Comparison of ENCODE assay signal across 9 mouse cellular contexts in genomic region chr5:125014497-125014896, GRCm38 (mm10). TPM values are rescaled to one million over a fixed set of nuclear protein-coding genes. Genes with fewer than 3 reads are reported as not detected.
DNase-seq lines count a peak whose midpoint lies in the region; ATAC-seq and TF ChIP-seq lines count a peak whose summit lies in the region.
"Had no signal": no experiment of that assay in that cellular context is flagged by ENCODE, and none has a peak within 500 bp of the region (broad histone marks: within the 10 kb centered on the region; RNA-seq: fewer than 3 reads in every experiment).

No protein-coding gene starts in this region.

- H3K27ac ChIP-seq in liver, embryonic 12.5 days = no peak overlapping the region
- H3K27ac ChIP-seq in hindbrain, postnatal 0 days = no peak overlapping the region
- no peak overlapping the region for H3K27ac ChIP-seq in limb, embryonic 10.5 days

- peak; percentile 89 for TF ChIP-seq CTCF in hindbrain, postnatal 0 days (IDR thresholded peaks at IDR 0.05; ENCODE audit: low read depth)

- no peak overlapping the region for H3K9ac ChIP-seq in liver, embryonic 12.5 days
- no peak overlapping the region for H3K9ac ChIP-seq in hindbrain, postnatal 0 days (replicated peaks; ENCODE audit: low read length)

- peak; percentile 64 for DNase-seq in liver
- peak; percentile 78 for DNase-seq in adrenal gland, postnatal 14 days
- DNase-seq in embryo, embryonic 10.5 days (ENCODE audit: low spot score) = peak; percentile 77
- DNase-seq in hindbrain, postnatal 0 days (ENCODE audit: low spot score) = peak; percentile 67
- DNase-seq in limb, embryonic 10.5 days (ENCODE audit: low spot score) = peak; percentile 85
- peak; percentile 58 to 66 for DNase-seq in natural killer cell, adult 2 months (ENCODE audit: low spot score in 2 of 2)
- DNase-seq in thymus, postnatal 10 days (ENCODE audit: low spot score in 2 of 2) = peak; percentile 35 to 66

- peaks cover 44% of the 10 kb centered on the region for H3K36me3 ChIP-seq in liver, embryonic 12.5 days
- peaks cover 33% of the 10 kb centered on the region for H3K36me3 ChIP-seq in hindbrain, postnatal 0 days (ENCODE audit: insufficient read depth, low read length)
- peaks cover 83% of the 10 kb centered on the region for H3K36me3 ChIP-seq in limb, embryonic 10.5 days

- no peaks in the 10 kb centered on the region for H3K9me3 ChIP-seq in liver, embryonic 12.5 days (replicated peaks)
- H3K9me3 ChIP-seq in hindbrain, postnatal 0 days (ENCODE audit: low read length) = no peaks in the 10 kb centered on the region
- H3K9me3 ChIP-seq in limb, embryonic 10.5 days (replicated peaks) = no peaks in the 10 kb centered on the region
- H3K9me3 ChIP-seq: megakaryocyte, embryonic 14.5 days had no signal

- no peaks in the 10 kb centered on the region for H3K4me1 ChIP-seq in liver, embryonic 12.5 days
- no peaks in the 10 kb centered on the region for H3K4me1 ChIP-seq in hindbrain, postnatal 0 days (ENCODE audit: insufficient read depth, low read length)
- peaks cover 18% of the 10 kb centered on the region for H3K4me1 ChIP-seq in limb, embryonic 10.5 days

- no peak overlapping the region for H3K4me2 ChIP-seq in liver, embryonic 12.5 days
- no peak overlapping the region for H3K4me2 ChIP-seq in hindbrain, postnatal 0 days (ENCODE audit: low read depth, low read length)

- ATAC-seq in liver, embryonic 12.5 days = no peak
- ATAC-seq in hindbrain, postnatal 0 days = 0 out of 2 replicates have a peak, but pooled peaks have one; percentile 21

- no peak overlapping the region for H3K4me3 ChIP-seq in liver, embryonic 12.5 days
- no peak overlapping the region for H3K4me3 ChIP-seq in hindbrain, postnatal 0 days (ENCODE audit: low read length)
- H3K4me3 ChIP-seq in limb, embryonic 10.5 days = no peak overlapping the region
- H3K4me3 ChIP-seq: megakaryocyte, embryonic 14.5 days had no signal

- no peaks in the 10 kb centered on the region for H3K27me3 ChIP-seq in liver, embryonic 12.5 days (replicated peaks)
- H3K27me3 ChIP-seq in hindbrain, postnatal 0 days (ENCODE audit: insufficient read depth, low read length) = no peaks in the 10 kb centered on the region
- no peaks in the 10 kb centered on the region for H3K27me3 ChIP-seq in limb, embryonic 10.5 days (ENCODE audit: low read depth, poor library complexity, severe bottlenecking)

- WGBS in liver, embryonic 12.5 days (ENCODE audit: insufficient replicate concordance) = 64% methylated on average over 7 of the region's 7 CpGs
- 60% methylated on average over 7 of the region's 7 CpGs for WGBS in hindbrain, postnatal 0 days
- WGBS in limb, embryonic 10.5 days = 54% methylated on average over 7 of the region's 7 CpGs

RNA-seq across cellular contexts. Expression of gene Rflna, which starts 11.5 kb away (rescaled TPM):
- polyA plus RNA-seq in liver, embryonic 12.5 days (2016; fragmentation: Nextera tagmentation; extraction: Ambion mirVana) = 0.45 and 0.69 TPM in 2 replicates
- 3.7 and 5.3 TPM in 2 replicates for total RNA-seq in adrenal gland, postnatal 14 days (2021)
- 9.8 and 14.2 TPM in 2 replicates for total RNA-seq in hindbrain, postnatal 0 days (2014; rRNA removed)
- polyA plus RNA-seq in hindbrain, postnatal 0 days (2015; fragmentation: Nextera tagmentation; extraction: Ambion mirVana) = 7.4 and 7.5 TPM in 2 replicates
- 1.1 and 4.5 TPM in 2 replicates for polyA plus RNA-seq in limb, embryonic 10.5 days (2016; fragmentation: Nextera tagmentation; extraction: Ambion mirVana)
